ENCODE assay signal across 22 mouse cellular contexts in genomic region chr5:121962974-121963373, GRCm38 (mm10).
DNase-seq lines count a peak whose midpoint lies in the region; TF ChIP-seq lines count a peak whose summit lies in the region.
"Had no signal": no experiment of that assay in that cellular context is flagged by ENCODE, and none has a peak within 500 bp of the region (broad histone marks: within the 10 kb centered on the region; RNA-seq: fewer than 3 reads in every experiment).

No protein-coding gene starts in this region.

- TF ChIP-seq CTCF in gastrocnemius, adult 2 months (IDR thresholded peaks at IDR 0.05): no peak

- no peak overlapping the region for H3K4me3 ChIP-seq in gastrocnemius, adult 2 months
- H3K4me3 ChIP-seq: forebrain, embryonic 10.5 days; forebrain, embryonic 13.5 days; heart, adult 2 months; heart, embryonic 10.5 days; heart, embryonic 13.5 days; intestine, embryonic 15.5 days had no signal

- H3K27ac ChIP-seq in gastrocnemius, adult 2 months: peak overlapping the region; percentile 35; the same call in 1 of the 2 replicates
- H3K27ac ChIP-seq: forebrain, embryonic 10.5 days; forebrain, embryonic 13.5 days; heart, embryonic 13.5 days; intestine, embryonic 15.5 days had no signal

- intact Hi-C loops in gastrocnemius, adult 2 months (cut with DNase I): loop anchor here (5.0 kb wide), 1 partner anchor 34 kb away; no protein-coding TSS in a partner anchor
- intact Hi-C loops in left cerebral cortex, postnatal 25 days (cut with DNase I): no loop called here
- intact Hi-C loops in left cerebral cortex, postnatal 4 days (cut with DNase I): no loop called here

- no peak for DNase-seq in gastrocnemius, adult 2 months
- no peak for DNase-seq in gastrocnemius, postnatal 10 days
- DNase-seq in left cerebral cortex, postnatal 25 days (ENCODE audit: low spot score in 2 of 2): peak; percentile 26 to 79
- DNase-seq in left cerebral cortex, postnatal 4 days: no peak
- peak; percentile 65 for DNase-seq in brain, adult 2 months (ENCODE audit: low read depth, low spot score)
- DNase-seq in right cerebral cortex, postnatal 14 days: peak; percentile 38
- DNase-seq in lung, adult 18-20 months: no peak
- DNase-seq: adrenal gland, adult 2 months; adrenal gland, postnatal 14 days; cerebellum, adult 11-12 months; cerebellum, adult 8-10 months; cerebellum, postnatal 10 days; cerebellum, postnatal 36 days; embryo, embryonic 11 days; gastrocnemius, postnatal 36 days; heart, adult 2 months; heart, postnatal 4 days had no signal

Comparison
In these comparisons a context has a peak if more than half of its experiments do, and no peak if none do; other contexts are left out.
1. DNase-seq: peak in left cerebral cortex, postnatal 25 days (2 of 2), brain, adult 2 months (single experiment) and right cerebral cortex, postnatal 14 days (single experiment); none in gastrocnemius, adult 2 months (single experiment), gastrocnemius, postnatal 10 days (single experiment), left cerebral cortex, postnatal 4 days (single experiment) and lung, adult 18-20 months (0 of 2).